Mouse (Mus musculus): ENCODE data around the gene Apoc4.
A peak's percentile ranks its signal among the peaks of the same experiment; 100 is the strongest.

Gene Apoc4

DNA sequence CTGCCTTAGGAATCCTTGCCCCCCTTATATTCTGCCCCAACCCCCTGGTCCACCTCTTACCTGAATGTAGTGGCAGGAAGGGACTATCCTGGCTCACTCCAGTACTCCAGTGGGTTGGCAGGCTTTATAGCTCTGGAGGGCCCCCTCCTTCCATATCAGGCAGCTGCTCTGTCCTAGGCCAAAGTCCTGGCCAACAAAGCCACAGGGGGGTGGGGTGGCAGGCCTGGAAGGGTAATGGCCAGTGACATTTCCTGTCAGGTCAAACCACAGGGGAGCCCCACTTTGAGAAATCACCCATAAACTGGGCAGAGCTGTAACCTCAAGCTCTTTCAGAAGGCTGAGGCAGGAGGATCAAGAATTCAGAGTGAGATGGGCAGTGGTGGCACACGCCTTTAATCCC lies 4.6 kb downstream of the Apoc4 start:
- no peak for DNase-seq

DNA sequence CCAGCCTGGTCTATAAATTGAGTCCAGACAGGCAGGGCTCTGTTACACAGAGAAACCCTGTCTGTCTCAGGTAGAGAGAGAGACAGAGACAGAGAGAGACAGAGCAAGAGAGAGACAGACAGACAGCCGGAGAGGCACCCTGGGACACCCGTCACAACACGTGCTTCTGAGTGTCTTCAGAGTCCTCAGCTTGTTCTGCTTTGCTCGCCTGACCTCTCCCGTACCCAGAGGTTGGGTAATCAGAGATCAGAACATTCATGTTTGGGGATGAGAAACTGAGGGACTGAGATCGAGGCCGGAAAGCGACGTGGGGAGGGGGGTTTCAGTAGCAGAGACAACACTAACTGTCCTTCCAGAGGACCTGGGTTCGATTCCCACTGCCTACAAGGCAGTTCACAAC lies 5.5 kb downstream of the Apoc4 start:
- no peak for DNase-seq

DNA sequence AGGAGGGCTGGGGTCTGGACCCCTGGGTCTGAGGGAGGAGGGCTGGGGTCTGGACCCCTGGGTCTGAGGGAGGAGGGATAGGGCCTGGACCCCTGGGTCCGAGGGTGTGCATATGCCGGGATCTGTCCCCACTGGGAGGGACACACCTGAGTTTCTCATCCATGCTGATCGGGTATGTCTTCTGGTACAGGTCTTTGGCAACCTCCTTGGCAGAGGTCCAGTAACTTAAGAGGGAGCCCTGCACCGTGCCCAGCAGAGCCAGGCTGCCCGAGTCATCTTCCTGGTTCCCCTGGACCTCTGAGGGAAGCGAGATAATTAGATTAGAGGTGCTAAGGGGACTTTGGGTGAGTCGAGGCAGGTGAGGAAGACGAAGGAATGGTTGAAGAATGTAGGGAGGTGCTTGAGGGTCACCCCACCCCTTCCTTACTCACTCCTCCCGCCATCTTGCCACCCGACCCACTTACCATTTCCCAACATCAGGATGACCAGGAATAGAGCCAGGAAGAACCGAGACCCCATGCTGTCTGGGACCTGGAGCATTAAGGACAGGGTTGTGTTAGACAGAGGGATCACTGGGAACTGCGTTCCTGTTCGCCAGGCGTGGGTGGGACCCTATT lies 8.1 kb downstream of the Apoc4 start:
- DNase-seq, result no peak

DNA sequence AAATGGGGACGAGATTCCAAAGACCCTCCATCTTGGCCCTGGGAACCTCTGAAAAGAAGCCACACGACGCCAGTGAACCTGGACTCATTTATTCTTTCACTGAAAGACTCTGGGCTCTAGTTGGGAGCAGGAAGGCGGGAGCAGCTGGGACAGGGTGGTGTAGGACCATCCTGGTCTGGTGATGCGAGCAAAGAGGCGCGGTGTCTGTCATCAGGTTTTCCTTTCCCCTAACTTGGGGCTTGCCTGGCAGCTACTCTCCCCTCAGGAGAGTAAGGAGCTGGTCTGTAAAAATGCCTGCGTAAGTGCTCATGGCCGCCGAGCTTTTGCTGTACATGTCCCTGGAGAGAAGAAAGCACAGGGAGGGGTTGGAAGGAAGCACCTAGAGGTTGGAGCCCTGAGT lies 9.8 kb downstream of the Apoc4 start:
- DNase-seq, result no peak

- DNase-seq, result peak; percentile 94 to 95
These were observed 12.1 kb downstream of the Apoc4 start for GRCm38 (mm10) chr7:19668947-19669721.

GRCm38 (mm10) chr7:19667434-19667833 lies 13.8 kb downstream of the Apoc4 start:
- no peak for DNase-seq

DNA sequence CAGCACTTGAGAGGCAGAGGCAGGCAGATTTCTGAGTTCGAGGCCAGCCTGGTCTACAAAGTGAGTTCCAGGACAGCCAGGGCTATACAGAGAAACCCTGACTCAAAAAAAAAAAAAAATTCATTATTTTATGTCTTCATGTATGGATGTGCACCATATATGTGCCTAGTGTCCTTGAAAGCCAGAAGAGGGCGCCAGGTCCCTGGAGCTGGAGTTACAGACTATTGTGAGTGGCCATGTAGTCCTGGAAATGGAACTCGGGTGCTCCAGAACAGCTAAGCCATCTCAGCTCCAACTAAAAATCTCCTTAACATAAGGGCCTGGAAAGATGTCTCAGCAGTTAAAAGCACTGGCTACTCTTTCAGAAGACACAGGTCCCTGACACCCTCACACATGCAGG lies 14.5 kb downstream of the Apoc4 start:
- DNase-seq, result no peak

GRCm38 (mm10) chr7:19664955-19665841 lies 16.1 kb downstream of the Apoc4 start, which contains the start of gene Clptm1:
Clptm1 (minus strand) TSS chr7:19665033.
- DNase-seq, result peak; percentile 94 to 97

DNA sequence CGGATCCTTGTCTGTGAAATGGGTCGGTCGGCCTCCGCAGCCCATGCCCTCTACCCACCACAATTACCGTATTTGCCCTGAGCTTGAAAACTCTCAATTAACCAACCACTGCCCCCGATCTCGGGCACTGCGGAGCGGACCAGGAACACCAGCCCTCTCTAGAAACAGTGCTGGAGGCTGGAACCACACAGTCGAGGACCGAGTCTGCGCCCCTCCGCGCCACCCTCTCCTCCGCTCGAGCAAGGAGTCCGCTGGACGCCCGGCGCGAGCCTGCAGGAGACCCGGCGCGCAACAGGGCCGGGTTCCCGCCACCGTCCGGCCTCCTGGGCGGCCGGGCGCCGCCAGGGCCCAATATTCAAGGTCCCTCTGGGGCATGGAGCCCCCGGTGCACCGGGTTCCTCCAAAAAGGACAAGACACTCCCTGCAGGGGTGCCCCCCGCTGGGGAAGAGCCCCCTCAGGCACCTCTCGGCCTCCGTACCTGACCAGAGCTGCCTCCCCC lies 16.8 kb downstream of the Apoc4 start:
- DNase-seq, result no peak

DNA sequence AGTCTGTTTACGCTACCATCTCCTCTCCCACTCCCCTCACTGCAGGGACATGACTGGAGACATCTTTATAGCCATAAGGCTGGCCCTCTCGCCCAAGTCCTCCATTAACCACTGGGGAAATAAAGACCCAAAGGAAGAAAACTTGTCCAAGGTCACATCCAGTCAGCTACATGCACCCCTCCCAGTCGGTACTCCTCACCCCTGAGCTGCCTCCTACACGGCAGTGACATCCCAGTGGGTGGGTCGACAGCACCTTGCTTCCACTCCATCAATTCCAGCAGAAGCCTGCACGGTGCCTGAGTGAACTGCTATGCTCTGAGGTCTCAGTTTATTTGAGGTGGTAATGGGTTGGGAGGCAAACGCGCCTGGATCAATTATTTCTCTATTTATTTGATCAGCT lies 17.3 kb downstream of the Apoc4 start:
- peak; percentile 15 to 24 for DNase-seq

GRCm38 (mm10) chr7:19652614-19653013 lies 28.7 kb downstream of the Apoc4 start:
- no peak for DNase-seq

DNA sequence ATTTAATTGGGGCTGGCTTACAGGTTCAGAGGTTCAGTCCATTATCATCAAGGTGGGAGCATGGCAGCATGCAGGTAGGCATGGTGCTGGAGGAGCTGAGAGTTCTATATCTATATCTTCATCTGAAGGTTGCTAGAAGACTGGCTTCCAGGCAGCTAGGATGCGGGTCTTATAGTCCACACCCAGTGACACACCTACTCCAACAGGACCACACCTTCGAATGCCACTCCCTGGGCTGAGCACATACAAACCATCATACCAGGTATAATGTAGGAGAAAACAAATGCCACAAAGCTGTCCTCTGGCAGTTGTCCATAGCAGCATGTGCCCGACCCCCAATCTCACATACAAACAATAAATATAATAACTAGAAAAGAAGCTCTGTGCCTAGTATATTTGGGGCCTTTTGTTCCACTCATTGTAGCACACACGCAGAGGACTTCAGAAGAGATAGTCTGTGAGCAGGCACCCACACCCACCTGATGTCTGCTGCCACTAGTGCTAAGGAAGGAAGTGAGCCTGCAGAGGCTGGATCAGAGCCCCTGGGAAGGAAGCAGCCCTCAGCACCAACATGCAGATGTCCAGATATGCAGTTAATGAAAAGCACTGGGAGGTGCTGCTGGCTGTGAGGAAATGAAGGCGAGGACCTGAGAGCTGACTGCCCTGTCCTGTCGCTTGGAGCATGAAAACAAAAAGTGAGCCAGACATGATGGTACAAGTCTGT lies 30.1 kb downstream of the Apoc4 start:
- DNase-seq, result no peak

DNA sequence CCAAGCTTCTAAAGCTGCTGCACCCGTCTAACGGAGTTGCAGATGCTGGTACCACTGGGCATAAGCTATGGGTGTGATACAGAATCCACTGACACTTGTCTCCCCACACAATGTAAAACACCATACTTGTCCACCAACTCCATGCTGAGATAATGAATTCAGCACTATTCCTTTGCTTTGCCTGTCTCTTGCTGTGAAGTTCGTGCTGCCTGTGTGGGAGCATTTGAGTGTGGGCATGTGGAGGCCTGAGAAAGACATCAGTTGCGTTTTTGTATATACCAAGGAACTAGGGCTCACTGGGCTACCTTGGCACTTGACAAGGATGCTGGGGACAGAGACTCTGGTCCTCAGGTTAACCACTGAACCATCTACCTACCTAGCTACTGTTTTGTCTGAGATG lies 40.1 kb downstream of the Apoc4 start:
- no peak for DNase-seq

DNA sequence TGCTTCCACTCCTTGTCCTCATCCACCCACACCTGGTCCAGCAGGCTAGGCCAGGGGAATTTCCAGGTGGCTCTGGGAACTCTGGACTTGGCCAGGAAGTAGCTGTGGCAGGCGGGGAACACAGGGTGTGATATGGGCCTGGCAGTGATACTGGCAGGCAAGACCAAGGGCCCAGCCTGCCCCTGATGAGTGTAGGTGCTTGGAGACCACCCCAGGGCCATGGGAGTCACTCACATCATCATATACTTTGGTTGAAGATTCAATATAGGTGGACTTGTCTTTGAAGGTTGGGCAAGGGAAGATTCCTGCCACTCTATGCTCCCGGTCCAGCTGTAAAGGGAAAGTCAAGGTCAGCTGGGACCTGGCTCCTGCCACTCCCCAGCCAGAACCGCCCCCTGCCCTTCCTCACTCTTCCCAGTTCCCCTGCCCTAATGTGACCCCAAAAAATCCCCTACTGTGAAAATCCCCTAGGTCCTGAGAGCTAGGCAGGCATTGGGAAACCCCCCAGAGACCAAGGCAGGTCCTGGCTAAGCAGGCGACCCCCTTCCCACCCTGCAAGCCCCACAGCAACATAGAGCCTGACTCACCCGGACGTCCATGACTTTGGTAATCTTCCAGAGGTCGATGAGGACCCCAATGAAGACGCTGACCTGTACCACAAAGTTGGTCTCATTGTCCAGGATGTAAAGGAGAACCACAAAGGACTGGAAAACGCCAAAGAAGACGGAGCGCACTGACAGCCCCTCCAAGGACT lies 46.0 kb downstream of the Apoc4 start:
- no peak for DNase-seq

- DNase-seq, result no peak
These were observed 46.7 kb downstream of the Apoc4 start for GRCm38 (mm10) chr7:19634591-19634990.

GRCm38 (mm10) chr7:19633855-19634254 lies 47.4 kb downstream of the Apoc4 start:
- no peak for DNase-seq

DNA sequence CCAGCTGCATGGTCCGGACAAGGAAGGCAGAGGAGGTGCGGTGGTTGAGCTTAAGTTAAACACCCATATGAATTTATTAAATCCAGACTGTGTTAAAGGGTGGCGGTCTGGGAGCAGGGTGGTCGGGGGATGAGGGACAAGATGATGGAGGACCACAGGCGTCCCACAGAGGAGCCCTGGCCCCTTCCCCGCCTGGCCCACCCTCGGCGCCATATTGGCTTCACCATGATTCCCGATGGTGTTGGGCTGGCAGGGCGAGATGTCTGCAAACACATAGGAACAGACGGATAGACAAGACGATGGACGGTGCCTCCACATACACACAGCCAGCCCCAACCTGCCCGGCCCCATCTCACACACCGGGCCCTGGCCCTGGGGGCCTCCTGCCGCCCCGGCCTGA lies 48.1 kb downstream of the Apoc4 start:
- no peak for DNase-seq

DNA sequence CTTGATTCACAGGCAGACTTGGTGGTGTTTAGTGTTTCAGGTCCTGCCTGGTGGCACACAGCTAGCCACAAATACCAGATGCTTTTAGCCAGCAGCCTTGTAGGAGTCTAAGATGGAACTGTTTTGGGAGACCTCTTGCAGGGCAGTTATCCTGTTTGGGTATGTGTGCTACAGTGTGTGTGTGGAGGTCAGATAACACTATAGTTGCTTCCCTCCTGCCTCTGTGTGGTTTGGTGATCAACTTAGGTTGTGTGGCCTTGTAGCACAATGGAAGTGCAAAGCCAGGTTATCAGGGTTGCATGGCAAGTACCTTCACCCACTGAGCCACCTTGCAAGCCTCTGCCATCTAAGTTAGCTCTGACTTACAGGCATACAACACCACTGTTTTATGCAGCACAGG lies 48.6 kb downstream of the Apoc4 start:
- no peak for DNase-seq

DNA sequence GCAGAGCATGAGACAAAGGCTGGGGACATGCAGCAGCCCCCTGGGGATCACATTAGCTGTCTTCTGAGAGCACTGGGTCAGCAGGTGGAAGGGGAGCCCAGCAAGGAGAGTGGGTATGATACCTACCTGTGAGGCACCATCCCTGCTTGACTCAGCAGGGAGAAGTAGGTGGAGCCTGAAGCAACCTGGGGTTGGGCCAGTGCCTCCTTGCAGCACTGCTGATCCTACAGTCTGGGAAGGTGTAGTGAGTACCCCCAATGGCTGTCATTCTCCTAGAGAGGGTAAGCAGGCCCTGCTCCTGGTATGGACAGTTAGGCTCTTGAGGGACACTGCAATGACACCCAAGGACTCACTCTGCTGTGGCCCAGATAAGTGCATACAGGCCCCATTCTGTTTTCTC lies 49.0 kb downstream of the Apoc4 start:
- DNase-seq, result no peak

DNA sequence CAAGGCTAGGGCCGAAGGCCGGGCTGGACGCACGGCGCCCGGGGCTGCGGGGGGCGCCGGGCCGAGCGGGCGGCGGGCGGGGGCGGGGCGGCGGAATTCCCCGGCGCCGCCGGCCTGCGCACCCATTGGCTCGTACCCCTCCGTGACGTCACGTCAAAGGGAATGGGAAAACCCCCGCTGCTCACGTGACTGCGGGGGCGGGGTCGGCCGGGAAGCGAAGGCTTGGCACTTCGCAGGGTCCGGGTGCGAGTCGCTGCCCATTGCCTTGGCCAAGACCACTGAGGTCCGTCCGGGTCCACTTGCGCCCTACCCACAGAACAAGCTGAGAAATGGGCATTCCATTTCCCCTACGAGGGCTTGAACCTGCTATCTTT lies 51.9 kb downstream of the Apoc4 start, which contains the start of gene Relb:
Relb (minus strand) TSS at position 78 of the 374 bp plus-strand sequence.
- peak; percentile 89 for DNase-seq

DNA sequence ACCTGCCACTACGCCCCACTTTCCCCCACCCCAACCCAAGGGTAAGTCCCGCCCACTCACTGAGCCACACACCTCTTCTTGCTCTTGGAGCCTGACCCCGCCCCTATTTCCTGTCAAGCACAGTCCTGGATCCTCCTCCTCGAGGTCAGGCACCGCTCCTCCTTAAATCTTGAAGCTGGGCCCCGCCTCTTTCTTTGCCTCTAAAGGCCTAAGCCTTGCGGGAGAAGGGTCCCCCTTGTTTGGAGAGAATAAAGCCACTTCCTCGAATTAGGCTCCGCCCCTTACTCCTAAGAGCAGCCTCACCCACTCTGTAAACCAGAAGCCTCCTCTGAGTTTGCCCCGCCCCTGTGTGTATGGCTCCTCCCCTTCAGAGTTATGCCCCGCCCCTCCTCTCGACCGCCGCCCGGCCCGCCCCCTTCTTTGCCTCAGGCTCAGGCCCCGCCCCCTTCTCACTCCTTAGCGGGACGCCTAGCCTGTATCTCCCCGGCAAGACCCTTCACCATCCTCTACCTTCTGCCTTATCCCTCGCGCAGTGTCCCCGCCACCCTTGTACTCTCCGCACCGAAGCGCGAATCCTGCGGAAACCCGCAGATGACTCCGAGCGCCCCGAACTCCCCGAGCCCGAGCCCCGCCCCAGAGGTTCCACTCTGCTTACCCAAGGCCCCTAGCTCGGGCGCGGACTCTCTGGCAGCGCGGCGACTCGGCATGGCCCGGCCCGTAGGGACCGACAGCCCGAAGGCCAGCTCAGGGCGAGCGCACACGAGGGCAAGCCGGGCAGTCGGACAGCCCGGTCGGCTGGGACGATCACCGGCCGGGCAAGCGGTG lies 52.5 kb downstream of the Apoc4 start:
- DNase-seq, result peak; percentile 77 to 83
